Mouse (Mus musculus) retina, postnatal 1 day (tissue): ENCODE measurements around the gene Utp4.
"Not testable (repeated sequence)": the region's sequence is repeated elsewhere in the genome, so short reads cannot be mapped to it uniquely, and the experiment has no call there.

Source experiments
- DNase-seq: peaks from one replicate; pipeline ENCODE4 v3.0.0-alpha.2; 2012

Utp4 gene

DNA sequence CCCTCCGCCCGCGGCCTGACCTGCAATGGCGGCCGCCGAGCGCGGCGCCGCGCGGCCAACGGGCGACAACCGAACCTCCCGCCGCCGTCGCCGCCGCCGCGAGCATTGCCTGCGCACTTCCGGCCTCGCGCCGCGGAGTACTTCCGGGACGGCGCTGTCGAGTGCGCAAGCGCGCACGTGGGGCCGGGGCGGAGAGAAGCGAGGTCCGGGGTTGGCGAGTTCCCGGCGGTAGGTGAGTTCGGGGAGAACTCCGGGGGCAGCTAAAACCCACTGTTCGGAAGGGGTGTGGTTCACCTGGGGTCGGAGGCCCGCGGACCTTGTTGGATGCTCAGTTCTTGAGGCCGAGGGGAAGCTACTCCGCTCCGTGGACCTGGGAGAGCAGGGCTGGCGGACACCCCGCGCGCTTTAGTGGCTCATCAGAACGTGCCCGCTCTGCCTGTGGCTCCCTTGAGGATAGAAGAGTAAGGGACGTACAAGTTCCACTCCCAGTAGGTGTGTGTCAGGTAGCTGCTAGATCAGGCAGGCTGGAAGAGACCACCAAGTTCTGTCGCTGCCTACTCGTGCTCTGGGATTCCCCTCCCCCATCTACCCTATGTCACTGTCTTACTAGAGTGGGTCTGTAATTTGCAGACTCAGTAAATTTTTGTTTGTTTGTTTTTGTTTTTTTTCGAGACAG is at the start of gene Utp4:
Gene Utp4 (plus strand): TSS at position 156 of the 676 bp plus-strand sequence.
- peak; percentile 91 for DNase-seq

DNA sequence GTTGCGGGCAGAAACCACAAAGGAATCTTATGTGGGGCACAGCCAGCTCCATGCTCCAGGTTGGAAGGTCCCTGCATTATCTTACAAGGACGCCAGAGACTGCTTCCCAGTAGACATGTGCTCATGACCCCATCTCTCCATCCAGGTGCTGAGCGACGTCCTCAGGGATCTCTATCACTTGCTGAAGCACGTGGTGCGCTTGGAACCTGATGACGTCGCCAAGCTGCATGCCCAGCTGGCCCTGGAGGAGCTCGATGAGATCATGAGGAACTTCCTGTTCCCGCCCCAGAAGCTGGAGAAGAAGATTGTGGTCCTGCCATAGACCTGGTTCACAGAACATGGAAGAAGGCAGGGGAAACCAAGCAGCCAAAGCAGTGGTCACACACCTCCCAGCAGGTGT is 43.4 kb upstream of the Utp4 start:
- no peak for DNase-seq

DNA sequence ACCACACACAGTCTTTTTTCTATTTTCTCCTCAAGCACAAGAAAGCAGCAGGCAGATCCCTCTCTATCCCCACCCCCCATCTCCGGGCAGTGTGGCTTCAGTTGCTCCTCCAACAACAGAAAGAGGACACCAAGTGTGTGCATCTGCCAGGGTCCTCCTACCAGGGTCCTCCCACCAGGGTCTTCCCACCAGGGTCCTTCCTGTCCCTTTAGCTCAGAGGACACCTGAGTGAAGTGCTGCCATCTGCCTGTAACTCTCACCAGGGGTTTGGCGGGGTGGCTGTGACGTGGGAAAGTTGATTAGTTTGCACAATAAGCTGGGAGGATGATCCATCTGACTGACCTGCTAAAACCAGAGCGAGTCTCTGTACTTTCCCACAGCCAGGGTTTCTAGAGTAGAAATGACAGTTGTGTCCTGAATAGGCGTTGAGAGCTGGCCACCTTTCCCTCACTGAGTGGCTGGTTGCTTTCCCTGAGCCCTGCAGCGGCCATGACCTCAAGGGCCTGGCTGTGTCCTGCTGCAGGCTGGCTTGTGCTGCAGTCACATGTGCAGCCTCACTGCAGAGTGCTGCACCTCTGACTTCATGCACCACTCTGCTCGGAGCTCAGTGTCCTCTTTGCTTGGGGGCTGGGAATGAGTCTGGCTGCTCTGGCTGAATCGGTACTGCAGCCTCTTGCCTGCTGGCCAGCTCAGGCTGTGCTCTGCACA is 38.7 kb upstream of the Utp4 start:
- DNase-seq: peak; percentile 63

DNA sequence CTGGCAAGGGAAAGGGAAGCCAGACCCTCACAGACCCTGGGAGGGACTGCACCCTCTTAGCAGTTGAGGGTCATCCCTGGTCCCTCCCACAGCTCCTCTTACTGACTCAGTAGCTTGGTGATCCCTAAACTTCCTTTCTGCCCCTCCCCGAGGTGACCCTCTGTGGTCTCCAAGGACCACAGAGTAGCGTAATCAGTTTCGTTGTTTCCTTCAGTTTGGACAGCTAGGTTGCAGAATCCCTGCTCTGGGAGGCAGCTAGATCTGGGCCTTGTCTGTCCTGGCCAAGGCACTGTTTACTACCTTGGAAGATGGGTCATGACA is 38.2 kb upstream of the Utp4 start:
- no peak for DNase-seq

DNA sequence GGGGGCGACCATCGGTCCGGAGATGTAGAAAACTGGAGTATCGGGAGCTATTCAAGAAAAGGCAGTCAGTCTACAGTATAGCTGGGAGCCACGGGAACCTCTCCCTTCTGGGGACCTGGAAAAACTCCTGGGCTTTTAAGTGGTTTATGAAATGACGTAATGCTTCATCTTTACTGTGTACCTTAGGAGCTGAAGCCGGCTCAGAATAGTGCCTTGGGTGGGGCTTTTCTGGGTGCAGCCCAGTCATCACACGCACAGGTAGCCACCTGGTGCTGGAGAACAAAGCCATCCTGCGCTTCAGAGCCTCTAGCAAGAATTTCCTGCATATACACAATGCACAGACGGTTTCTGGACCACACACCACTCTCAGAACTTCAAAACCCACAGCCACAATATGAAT is 30.6 kb upstream of the Utp4 start:
- no peak for DNase-seq

DNA sequence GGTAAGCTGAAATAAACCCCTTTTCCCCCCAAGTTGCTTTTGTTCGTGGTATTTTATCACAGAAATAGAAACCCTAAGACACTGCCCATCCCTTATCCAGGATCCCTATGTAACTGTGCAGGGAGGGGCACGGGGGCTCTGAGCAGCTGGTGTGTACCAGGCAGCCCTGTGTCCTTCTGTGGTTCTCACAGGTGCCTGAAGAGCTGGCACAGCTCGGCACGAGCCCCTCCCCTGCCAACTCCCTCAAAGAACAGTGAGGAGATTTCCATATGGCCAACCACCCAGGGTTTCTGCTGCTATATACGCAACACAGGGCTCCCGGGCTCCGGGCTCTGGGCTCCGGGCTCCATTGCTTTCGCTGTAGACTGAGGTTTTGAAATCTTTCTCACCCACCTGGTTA is 28.1 kb upstream of the Utp4 start:
- DNase-seq: no peak

DNA sequence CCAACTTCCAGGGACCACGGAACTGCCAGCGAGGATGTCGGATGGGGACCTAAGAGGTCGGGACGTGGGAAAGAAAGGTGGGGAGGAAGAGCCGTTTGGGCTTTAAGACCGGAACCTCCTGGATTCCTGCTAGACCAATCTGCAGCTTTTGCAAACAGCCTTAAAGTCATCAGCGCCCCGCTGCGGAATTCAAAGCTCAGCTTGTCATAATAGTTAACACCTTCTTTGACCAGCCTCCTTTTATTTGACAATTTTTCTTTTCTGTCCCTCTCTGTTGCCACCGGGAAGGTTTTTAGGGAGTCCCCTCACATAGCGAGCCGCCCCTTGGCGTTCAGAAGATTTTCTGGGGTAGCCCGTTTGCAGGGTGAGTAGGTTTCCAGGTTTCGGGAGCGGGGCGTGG is 23.4 kb upstream of the Utp4 start, which contains the start of gene Has3:
Gene Has3 (plus strand): TSS at position 192 of the 400 bp plus-strand sequence.
- peak; percentile 23 for DNase-seq

DNA sequence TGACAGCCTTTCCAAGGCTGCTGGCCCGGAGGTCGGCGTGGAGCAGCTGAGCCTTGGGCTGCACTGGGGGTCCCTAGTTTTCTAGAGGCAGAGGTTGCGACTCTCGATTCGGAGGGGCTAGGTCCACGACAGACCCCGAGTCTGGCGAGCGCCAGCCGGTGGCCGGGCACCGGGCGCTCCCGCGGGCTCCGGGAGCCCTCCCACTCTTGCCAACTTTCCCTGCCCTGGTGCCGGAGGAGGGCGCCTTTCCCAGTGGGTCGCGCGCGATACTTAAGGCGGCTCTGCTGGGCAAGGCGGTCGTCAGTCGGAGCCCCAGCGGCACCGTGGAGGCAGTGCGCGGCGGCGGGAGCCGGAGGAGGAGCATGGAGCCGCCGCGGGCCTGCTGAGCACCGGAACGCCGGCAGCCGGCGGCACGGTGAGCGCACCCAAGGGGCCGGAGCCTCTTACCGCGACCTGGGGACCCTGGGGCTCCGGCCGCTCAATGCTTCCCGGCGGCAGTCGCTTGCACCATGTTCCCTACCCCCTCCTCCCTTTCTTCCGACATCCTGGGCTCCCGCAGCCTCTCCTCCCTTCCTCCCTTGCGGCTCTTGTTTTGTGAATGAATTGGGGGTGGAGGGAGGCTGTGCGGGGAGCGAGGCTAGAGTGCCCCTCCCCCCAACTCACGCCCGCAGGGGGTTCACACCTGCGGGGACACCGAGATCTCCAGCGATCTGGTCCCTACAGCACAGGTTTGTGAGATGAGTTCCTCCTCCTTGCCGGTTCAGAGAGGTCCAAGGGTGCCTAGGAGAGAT is 22.7 kb upstream of the Utp4 start:
- DNase-seq: peak; percentile 79

DNA sequence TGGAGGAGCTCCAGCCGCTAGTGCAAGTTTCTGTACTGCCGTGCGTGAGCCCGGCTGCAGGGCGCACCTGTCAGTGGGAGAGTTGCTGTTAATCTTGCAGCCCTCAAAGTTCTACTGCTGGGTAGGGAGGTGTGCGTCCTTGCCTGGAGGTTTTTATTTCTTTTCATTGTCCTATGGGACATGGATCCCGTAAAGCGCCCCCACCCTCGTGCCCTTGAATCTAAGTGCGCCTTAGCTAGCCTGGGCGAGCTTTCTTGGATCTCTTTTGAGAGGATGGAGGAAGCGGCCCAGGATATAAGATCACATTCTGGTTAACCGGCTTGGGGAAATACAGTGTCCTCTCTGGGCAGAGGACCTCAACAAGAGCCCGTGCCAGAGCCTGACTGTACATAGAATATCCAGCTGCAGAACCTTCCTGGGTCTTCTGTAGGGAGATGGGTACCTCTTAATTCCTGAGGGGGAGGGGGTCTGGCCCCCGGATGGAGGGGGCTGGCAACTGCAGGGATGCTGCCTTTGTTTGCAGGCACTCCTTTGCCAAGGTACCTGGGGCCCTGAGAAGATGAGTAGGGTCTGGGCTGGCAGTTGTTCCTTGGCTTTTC is 22.0 kb upstream of the Utp4 start:
- DNase-seq: peak; percentile 33

DNA sequence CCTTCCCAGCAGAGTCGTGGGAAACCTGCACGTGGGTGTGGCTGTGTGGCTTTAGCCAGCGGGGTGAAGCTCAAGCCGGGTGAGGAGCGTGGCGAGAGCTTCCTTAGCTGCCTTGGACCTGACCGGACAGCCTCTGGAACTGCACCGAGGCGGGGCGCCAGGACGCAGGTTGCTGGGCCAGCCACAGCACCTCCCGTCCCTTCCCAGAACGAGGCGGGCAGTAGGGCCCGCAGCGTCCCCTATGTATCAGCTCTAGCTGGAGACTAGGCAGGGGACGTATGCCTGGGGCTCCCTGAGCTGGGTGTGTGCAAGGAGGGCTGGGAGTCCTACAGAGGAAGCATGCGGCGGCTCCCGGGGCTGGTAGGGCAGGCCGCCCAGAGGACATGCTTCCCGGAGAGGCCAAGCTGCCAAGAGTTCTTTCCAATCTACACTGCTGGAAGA is 21.5 kb upstream of the Utp4 start:
- peak; percentile 70 for DNase-seq

DNA sequence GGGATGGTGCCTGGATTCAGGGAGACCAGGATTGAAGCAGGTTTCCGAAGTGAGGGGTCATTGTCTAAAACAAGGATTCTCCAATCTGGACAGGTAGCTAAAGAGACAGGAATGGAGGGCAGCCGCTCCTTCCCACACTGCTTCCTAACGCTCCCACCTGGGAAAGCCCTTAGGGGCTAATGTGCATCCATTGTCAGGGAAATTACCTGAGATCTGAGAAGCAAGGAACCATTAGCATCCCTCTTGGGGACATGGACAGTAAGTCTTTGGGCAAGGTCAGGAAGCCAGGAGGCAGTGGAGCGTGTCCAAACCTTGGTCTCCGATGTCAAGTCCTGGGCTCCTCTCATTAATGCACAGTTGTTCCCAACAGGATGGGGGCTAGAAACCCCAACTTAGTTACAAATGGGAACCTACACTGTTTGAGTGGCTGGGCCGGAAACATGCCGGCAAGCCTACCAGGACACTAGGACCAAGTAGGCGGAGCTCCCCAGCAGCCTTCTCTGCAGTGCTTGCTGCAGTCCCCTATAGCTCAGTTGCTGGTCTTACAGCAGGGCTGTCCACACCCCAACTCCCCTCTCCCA is 20.9 kb upstream of the Utp4 start:
- no peak for DNase-seq

DNA sequence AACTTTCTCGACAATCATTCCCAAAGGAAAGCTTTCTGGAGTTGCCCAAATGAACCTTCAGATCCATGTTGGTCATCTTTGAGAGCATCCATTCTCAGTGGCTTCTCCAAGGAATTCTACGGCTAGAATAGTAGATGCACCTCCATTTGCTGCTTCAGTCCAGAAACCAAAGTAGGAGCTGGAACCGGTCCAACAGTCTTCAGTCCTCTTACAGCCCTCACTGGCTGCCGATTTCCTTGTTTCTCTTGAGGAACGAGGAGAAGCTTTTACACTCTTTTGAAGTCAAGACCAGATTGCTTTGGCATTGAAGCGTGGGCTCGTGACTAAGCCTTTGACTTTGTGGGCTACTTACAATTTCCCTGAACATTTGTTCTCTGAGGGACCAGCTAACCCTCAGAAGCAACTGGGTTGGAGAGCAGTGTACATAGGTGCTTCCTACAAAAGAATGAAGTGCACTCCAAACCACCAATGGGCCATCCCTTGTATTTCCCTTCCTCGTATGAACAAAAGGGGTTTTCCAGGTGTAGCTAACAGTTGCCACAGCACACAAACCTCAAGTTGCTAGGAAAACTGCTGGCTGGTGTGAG is 13.2 kb upstream of the Utp4 start:
- DNase-seq: no peak

DNA sequence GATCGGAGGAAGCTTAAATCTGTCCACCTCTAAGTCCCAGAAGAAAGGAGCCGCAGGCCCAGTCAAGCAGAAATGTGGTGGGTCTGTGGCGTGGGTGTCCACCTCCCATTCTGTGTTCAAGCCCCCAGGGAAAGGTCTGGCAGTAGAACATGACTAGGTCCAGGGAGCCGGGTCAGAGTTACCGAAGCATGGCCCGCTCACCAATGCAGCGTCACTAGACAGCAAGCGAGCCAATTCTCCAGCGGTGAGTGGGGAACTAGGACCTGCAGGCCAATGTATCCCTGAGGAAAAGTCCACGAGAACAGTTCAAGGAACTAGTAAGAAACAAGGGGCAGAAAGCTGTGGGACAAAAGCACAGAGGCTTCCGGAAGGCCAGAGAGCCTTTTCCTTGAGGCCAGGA is 9.3 kb upstream of the Utp4 start:
- DNase-seq: not testable (repeated sequence)

DNA sequence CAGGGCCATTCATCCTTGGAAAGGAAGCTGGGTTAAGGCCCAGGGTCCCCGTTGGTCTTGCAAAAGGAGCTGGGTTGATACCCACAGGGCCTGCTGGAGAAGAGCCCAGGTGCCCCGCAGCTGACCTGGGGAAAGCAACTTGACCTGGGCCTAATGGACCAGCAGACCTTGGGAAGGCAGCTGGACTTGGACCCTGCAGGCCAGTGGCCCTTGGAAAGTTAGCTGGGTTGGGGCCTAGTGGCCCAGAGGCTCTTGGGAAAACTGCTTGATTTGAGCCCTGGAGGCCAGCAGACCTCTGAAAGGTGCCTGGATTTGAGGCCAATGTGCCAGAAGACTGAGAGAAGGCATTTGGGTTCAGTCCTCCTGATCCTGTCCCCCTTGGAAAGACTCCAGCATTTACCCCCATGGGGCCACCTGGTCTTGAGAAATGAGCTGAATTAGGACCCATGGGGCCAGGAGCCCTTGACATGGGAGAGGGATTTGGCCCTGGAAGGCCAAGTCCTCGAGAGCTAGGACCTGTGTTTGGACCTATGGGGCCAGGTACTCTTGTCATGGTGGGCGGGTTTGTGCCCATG is 8.5 kb upstream of the Utp4 start:
- not testable (repeated sequence) for DNase-seq

DNA sequence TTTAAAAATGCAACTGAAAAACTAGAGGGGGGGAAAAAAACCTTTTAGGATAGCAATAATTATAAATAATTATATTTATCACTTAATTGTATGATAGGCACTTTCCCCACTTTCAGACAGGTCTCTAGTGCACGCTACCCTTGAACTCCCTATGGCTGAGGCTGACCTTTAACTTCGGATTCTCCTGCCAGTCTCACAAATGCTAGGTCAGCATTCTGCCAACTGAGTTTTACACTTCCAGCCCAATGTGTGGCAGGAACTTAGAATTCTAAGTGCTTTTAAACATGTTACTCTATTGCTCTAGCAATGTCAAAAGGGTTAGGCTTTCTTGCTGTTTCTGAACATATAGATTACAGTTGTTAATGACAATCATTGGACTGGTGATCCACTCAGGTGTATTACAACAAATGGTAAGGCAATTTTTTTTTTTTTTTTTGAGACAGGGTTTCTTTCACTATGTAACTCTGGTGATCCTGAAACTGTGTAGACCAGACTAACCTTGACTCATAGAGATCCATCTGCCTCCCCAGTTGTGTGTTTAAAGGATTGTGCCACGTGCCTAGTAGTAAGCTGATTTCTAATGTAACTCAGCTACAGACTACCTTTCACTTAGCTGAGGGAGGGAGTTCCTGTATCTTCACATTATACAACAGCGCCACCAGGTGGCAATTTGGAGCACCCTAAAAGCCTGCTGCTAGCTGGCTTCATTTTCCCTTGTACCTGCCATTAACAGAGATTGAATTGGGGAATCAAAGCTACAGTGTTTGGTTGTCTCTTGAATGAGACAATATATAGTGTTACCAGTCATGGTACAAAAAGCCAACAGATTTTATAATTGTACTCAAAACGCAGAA is 5.9 kb upstream of the Utp4 start:
- DNase-seq: peak; percentile 87

DNA sequence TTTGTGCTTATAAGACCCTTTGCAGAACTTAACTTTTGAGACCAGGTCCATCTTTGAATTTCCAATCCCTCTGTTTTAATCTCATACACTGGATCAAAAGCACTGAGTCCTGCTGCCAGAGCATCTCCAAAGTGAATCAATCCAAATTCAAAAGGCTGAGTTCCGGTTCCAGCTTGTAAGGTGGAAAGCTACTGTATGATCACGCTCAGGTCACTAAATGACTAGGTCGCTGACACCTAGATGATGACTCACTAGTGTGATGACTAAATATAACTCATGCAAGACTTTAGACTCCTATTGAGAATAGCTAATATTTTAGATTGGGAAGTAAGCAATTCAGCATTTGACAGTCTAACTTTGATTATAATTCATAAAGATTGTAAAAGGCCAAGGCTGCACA is 4.6 kb upstream of the Utp4 start:
- DNase-seq: no peak

DNA sequence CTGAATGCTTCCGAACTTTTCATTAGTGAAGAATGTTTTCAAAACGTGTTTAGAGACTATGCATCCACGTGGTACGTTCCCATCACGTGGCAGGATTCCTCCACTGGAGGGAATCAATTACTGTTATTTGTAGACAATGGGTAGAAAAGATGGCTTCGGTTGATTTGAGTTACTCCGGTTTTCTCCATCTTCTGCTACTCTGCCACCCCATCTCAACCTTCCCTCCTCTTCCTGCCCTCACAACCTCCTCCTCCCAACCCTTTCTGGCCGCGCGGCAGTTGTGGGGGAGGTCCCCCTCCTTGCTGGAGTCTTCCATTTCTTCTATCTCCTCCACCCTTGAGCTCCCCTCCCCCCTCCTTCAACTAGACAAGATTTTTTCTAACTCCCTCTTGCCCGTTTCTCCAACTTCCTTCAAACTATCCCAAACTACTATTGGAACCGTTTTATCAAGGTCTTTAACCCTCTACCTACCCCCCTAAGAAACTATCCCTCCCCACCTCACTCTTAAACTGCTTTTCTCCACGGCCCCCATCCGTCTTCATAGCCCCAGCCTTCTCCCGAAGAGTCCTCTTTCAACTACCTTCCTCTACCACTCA is 1.1 kb upstream of the Utp4 start:
- DNase-seq: peak; percentile 57

DNA sequence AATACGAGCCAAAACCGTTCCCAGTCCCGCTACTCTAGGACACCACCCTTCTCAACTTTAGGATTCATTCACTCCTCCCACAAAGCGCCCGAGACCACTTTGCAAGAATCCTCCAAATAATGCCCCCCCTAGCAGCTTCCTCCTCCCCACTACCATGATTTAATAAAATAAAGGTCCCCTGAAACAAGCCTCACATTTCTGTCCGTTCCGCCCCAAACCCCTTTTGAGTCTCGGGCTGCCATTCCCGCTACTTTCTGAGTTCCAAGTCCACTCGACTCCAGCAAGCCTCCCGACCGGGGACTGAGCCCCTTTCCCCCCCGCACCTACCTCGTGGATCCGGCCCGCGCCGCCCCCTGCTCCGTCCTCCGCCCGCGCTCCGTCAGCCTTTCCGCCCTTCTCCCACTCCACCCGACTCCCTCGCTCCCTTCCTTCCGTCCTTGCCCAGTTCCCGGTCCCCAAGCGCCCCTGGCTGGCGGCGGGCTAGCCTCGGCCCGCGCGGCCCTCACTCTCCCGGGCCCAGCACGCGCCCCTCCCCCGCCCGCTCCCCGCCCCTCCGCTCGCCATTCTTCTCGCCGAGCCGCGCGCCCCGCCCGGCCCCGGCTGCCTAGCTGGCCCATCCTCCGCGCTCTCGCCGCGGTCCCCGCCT is 507 bp upstream of the Utp4 start:
- no peak for DNase-seq

DNA sequence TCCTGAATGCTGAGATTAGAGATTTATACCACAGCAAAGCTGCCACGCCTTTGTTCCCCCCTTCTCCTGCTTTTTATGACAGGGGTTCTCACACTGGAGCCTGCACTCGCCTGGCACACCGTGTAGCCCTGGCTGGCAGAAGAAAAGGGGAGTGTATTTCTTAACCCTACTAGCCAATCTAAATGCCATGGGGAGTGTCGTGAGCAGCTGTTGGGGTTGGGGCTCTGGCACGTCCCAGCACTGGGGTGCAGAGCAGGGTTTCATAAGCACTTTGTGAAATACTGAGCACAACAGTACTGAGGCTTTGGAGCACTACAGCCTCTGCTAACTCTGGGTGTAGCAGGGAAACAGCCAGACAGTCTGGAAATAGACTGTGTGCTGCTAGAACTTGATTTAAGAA is 6.0 kb downstream of the Utp4 start:
- no peak for DNase-seq

DNA sequence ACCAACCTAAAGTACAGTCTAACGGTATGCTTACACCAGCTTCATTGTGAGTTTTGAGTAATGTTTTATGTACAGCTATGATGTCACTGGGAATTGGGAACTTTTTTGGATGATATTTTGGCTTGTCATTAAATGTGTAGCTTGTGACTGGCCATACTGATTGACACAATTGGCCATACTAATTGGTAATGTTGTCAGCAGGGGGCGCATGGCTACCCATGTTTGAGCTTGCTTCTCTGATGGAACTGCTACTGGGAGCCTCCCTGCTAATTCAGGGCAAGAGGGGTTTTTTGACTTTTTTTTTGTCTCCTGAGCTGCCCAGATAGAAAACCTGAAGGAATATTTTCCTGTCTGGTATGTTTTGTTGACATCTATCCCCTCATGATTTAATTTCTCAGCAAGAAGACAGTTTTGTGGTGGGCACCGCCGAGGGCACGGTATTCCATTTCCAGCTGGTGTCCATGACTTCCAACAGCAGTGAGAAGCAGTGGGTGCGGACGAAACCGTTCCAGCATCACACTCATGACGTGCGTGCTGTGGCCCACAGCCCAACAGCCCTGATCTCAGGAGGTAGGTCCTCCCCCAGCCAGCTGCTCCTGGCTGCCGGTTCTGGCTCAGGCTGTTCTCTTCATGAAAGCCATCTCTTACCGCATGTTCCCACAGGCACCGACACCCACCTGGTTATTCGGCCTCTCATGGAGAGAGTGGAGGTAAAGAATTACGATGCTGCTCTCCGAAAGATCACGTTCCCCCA is 12.5 kb downstream of the Utp4 start:
- peak; percentile 70 for DNase-seq
